Mouse (Mus musculus) neural tube, embryonic 14.5 days (tissue): ENCODE data around the gene Pkp2. TPM values are rescaled to one million over a fixed set of nuclear protein-coding genes. Genes with fewer than 3 reads are reported as not detected.
"Not testable (repeated sequence)": the region's sequence is repeated elsewhere in the genome, so short reads cannot be mapped to it uniquely, and the experiment has no call there.

Experiments used
- ATAC-seq: fragments of 200-750 bp; cut with Nextera tagmentation; 2 replicates; pipeline ENCODE4 v1.8.0; 2017; ENCODE audit warnings: low read depth, mild to moderate bottlenecking, moderate TSS enrichment, moderate library complexity
- H3K27ac ChIP-seq: fragments of 300-500 bp; sonication (generic); 2 replicates; pipeline ENCODE4 v1.5.1; 2014; ENCODE audit warnings: low read depth, mild to moderate bottlenecking, control low read depth, low read length, moderate library complexity, mixed read lengths
- H3K27me3 ChIP-seq: fragments of 300-500 bp; sonication (generic); 2 replicates; pipeline ENCODE4 v1.6.1; 2014; ENCODE audit warnings: low read length; ENCODE audit not compliant: control insufficient read depth, insufficient read depth
- H3K36me3 ChIP-seq: fragments of 300-500 bp; sonication (generic); 2 replicates; pipeline ENCODE4 v1.6.1; 2014; ENCODE audit warnings: low read length, mixed read lengths; ENCODE audit not compliant: control insufficient read depth, insufficient read depth
- H3K4me1 ChIP-seq: fragments of 300-500 bp; sonication (generic); 2 replicates; pipeline ENCODE4 v1.6.1; 2014; ENCODE audit warnings: low read length; ENCODE audit not compliant: control insufficient read depth, insufficient read depth
- H3K4me2 ChIP-seq: fragments of 300-500 bp; sonication (generic); 2 replicates; pipeline ENCODE4 v1.6.1; 2014; ENCODE audit warnings: mild to moderate bottlenecking, low read depth, low read length, control low read depth
- H3K4me3 ChIP-seq: fragments of 300-500 bp; sonication (generic); 2 replicates; pipeline ENCODE4 v1.5.1; 2014; ENCODE audit warnings: low read depth, low read length, control low read depth, mixed read lengths
- H3K9ac ChIP-seq: fragments of 300-500 bp; sonication (generic); replicated peaks from 2 replicates; pipeline ENCODE4 v1.6.1; 2014; ENCODE audit warnings: low read depth, mild to moderate bottlenecking, control low read depth, low read length, mixed read lengths
- H3K9me3 ChIP-seq: fragments of 300-500 bp; sonication (generic); 2 replicates; pipeline ENCODE4 v1.6.1; 2016; ENCODE audit warnings: low read length; ENCODE audit not compliant: control insufficient read depth
- WGBS: fragments of 180-500 bp; shearing (Covaris S2); extraction: QIAGEN DNeasy Blood & Tissue Kit; methylation state at CpG from one replicate; pipeline ENCODE4 v1.1.7; 2014; 5-methylcytosine and 5-hydroxymethylcytosine counted together
- polyA plus RNA-seq: library from polyadenylated mRNA; unstranded; fragments of >200 nt; fragmentation: Nextera tagmentation; extraction: Ambion mirVana; gene quantifications from 2 replicates; pipeline ENCODE4 v1.2.1, GENCODE M21; 2014

Pkp2 gene
- polyA plus RNA-seq, 1 experiment from 2014 or later, result 2.0 TPM

- Histone ChIP-seq H3K36me3 (no peaks in the 10 kb centered on the region), H3K4me3 (no peak overlapping the region), H3K9ac (no peak overlapping the region), H3K27ac (no peak overlapping the region), H3K27me3 (no peaks in the 10 kb centered on the region), H3K9me3 (no peaks in the 10 kb centered on the region), H3K4me2 (no peak overlapping the region), H3K4me1 (no peaks in the 10 kb centered on the region)
- peak; percentile 44; the same call in 1 of the 2 replicates for ATAC-seq
- WGBS, result 76% methylated on average over 1 of the region's 1 CpGs
Measured at GRCm38 (mm10) chr16:16222651-16223050, 9.5 kb downstream of the Pkp2 start.

GRCm38 (mm10) chr16:16224506-16224924 is 11.4 kb downstream of the Pkp2 start:
- Histone ChIP-seq H3K4me3 (no peak overlapping the region), H3K4me2 (no peak overlapping the region), H3K27me3 (no peaks in the 10 kb centered on the region), H3K27ac (no peak overlapping the region), H3K9ac (no peak overlapping the region), H3K36me3 (no peaks in the 10 kb centered on the region), H3K9me3 (no peaks in the 10 kb centered on the region), H3K4me1 (no peaks in the 10 kb centered on the region)
- no peak for ATAC-seq
- 30% methylated on average over 4 of the region's 4 CpGs for WGBS

GRCm38 (mm10) chr16:16225828-16226227 is 12.7 kb downstream of the Pkp2 start:
- Histone ChIP-seq H3K27me3 (no peaks in the 10 kb centered on the region), H3K9ac (no peak overlapping the region), H3K4me1 (no peaks in the 10 kb centered on the region), H3K4me2 (no peak overlapping the region), H3K9me3 (no peaks in the 10 kb centered on the region), H3K27ac (no peak overlapping the region), H3K4me3 (no peak overlapping the region), H3K36me3 (no peaks in the 10 kb centered on the region)
- peak; percentile 31; the same call in 1 of the 2 replicates for ATAC-seq
- WGBS, result 86% methylated on average over 22 of the region's 22 CpGs

GRCm38 (mm10) chr16:16230439-16230838 is 17.3 kb downstream of the Pkp2 start:
- H3K4me3 ChIP-seq, result no peak overlapping the region
- no peak overlapping the region for H3K9ac ChIP-seq
- no peak overlapping the region for H3K27ac ChIP-seq
- no peaks in the 10 kb centered on the region for H3K36me3 ChIP-seq
- 97% methylated on average over 5 of the region's 5 CpGs for WGBS
- no peaks in the 10 kb centered on the region for H3K27me3 ChIP-seq
- H3K9me3 ChIP-seq, result no peaks in the 10 kb centered on the region
- no peak overlapping the region for H3K4me2 ChIP-seq
- ATAC-seq, result no peak
- H3K4me1 ChIP-seq, result no peaks in the 10 kb centered on the region

GRCm38 (mm10) chr16:16233919-16234318 is 20.8 kb downstream of the Pkp2 start:
- Histone ChIP-seq H3K27me3 (no peaks in the 10 kb centered on the region), H3K36me3 (no peaks in the 10 kb centered on the region), H3K9ac (no peak overlapping the region), H3K4me3 (no peak overlapping the region), H3K27ac (no peak overlapping the region), H3K9me3 (no peaks in the 10 kb centered on the region), H3K4me2 (no peak overlapping the region), H3K4me1 (no peaks in the 10 kb centered on the region)
- no peak for ATAC-seq
- WGBS, result 91% methylated on average over 2 of the region's 2 CpGs

GRCm38 (mm10) chr16:16236681-16237080 is 23.6 kb downstream of the Pkp2 start:
- ATAC-seq, H3K9ac ChIP-seq, H3K36me3 ChIP-seq, H3K4me1 ChIP-seq, H3K4me3 ChIP-seq, H3K4me2 ChIP-seq, H3K9me3 ChIP-seq, H3K27me3 ChIP-seq, H3K27ac ChIP-seq: not testable (repeated sequence)
- WGBS, result 93% methylated on average over 9 of the region's 9 CpGs

GRCm38 (mm10) chr16:16238356-16238755 is 25.2 kb downstream of the Pkp2 start:
- no peak overlapping the region for H3K4me3 ChIP-seq
- no peak overlapping the region for H3K4me2 ChIP-seq
- ATAC-seq, result no peak
- no peak overlapping the region for H3K27ac ChIP-seq
- H3K9ac ChIP-seq, result no peak overlapping the region
- H3K4me1 ChIP-seq, result no peaks in the 10 kb centered on the region
- no peaks in the 10 kb centered on the region for H3K36me3 ChIP-seq
- no peaks in the 10 kb centered on the region for H3K27me3 ChIP-seq
- H3K9me3 ChIP-seq, result no peaks in the 10 kb centered on the region
- WGBS, result 85% methylated on average over 2 of the region's 2 CpGs

- no peak overlapping the region for H3K9ac ChIP-seq
- H3K27me3 ChIP-seq, result no peaks in the 10 kb centered on the region
- no peaks in the 10 kb centered on the region for H3K9me3 ChIP-seq
- no peak for ATAC-seq
- no peaks in the 10 kb centered on the region for H3K4me1 ChIP-seq
- no peak overlapping the region for H3K4me2 ChIP-seq
- no peaks in the 10 kb centered on the region for H3K36me3 ChIP-seq
- H3K4me3 ChIP-seq, result no peak overlapping the region
- no peak overlapping the region for H3K27ac ChIP-seq
- 71% methylated on average over 2 of the region's 2 CpGs for WGBS
Measured at GRCm38 (mm10) chr16:16244711-16245110, 31.6 kb downstream of the Pkp2 start.

GRCm38 (mm10) chr16:16250470-16250869 is 37.4 kb downstream of the Pkp2 start:
- Histone ChIP-seq H3K4me3 (no peak overlapping the region), H3K4me1 (no peaks in the 10 kb centered on the region), H3K36me3 (no peaks in the 10 kb centered on the region), H3K9ac (no peak overlapping the region), H3K27ac (no peak overlapping the region), H3K9me3 (no peaks in the 10 kb centered on the region), H3K27me3 (no peaks in the 10 kb centered on the region), H3K4me2 (no peak overlapping the region)
- WGBS, result 72% methylated on average over 2 of the region's 2 CpGs
- ATAC-seq, result no peak
